Mouse (Mus musculus) liver, embryonic 16.5 days (tissue): ENCODE results near the gene Pde4dip. TPM values are rescaled to one million over a fixed set of nuclear protein-coding genes. Genes with fewer than 3 reads are reported as not detected.

Source experiments
- ATAC-seq: fragments of 200-750 bp; cut with Nextera tagmentation; 2 replicates; pipeline ENCODE4 v1.8.0; 2017; ENCODE audit warnings: low read depth, mild to moderate bottlenecking, moderate number of reproducible peaks, moderate library complexity
- H3K27ac ChIP-seq: fragments of 300-500 bp; sonication (generic); 2 replicates; pipeline ENCODE4 v1.5.1; 2014; ENCODE audit warnings: mild to moderate bottlenecking, low read length
- H3K27me3 ChIP-seq: fragments of 300-500 bp; sonication (generic); 2 replicates; pipeline ENCODE4 v1.6.1; 2014; ENCODE audit warnings: low read depth, low read length, mixed read lengths; ENCODE audit not compliant: control insufficient read depth, insufficient read depth
- H3K36me3 ChIP-seq: fragments of 300-500 bp; sonication (generic); 2 replicates; pipeline ENCODE4 v1.6.1; 2014; ENCODE audit warnings: mild to moderate bottlenecking; ENCODE audit not compliant: control insufficient read depth, insufficient read depth
- H3K4me1 ChIP-seq: fragments of 300-500 bp; sonication (generic); 2 replicates; pipeline ENCODE4 v1.6.1; 2014; ENCODE audit warnings: low read depth, low read length, mixed read lengths; ENCODE audit not compliant: control insufficient read depth
- H3K4me2 ChIP-seq: fragments of 300-500 bp; sonication (generic); 2 replicates; pipeline ENCODE4 v1.6.1; 2014; ENCODE audit warnings: low read depth, low read length, mixed read lengths
- H3K4me3 ChIP-seq: fragments of 300-500 bp; sonication (generic); 2 replicates; pipeline ENCODE4 v1.5.1; 2014; ENCODE audit warnings: low read depth, mild to moderate bottlenecking, low read length
- H3K9ac ChIP-seq: fragments of 300-500 bp; sonication (generic); 2 replicates; pipeline ENCODE4 v1.6.1; 2014; ENCODE audit warnings: low read depth, low read length
- H3K9me3 ChIP-seq: fragments of 300-500 bp; sonication (generic); replicated peaks from 2 replicates; pipeline ENCODE4 v1.6.1; 2016; ENCODE audit warnings: low read length; ENCODE audit not compliant: control insufficient read depth
- WGBS: fragments of 180-500 bp; shearing (Covaris S2); extraction: QIAGEN DNeasy Blood & Tissue Kit; methylation state at CpG from one replicate; pipeline ENCODE4 v1.1.7; 2014; ENCODE audit not compliant: insufficient replicate concordance; 5-methylcytosine and 5-hydroxymethylcytosine counted together
- polyA plus RNA-seq: library from polyadenylated mRNA; unstranded; fragments of >200 nt; fragmentation: Nextera tagmentation; extraction: Ambion mirVana; gene quantifications from 2 replicates; pipeline ENCODE4 v1.2.1, GENCODE M21; 2015

The Pde4dip gene
- polyA plus RNA-seq, 1 experiment from 2014 or later: 14.2 TPM

- H3K9me3 ChIP-seq: no peaks in the 10 kb centered on the region
- ATAC-seq: no peak
- no peak overlapping the region for H3K27ac ChIP-seq
- 72% methylated on average over 5 of the region's 5 CpGs for WGBS
- H3K4me2 ChIP-seq: no peak overlapping the region
- H3K4me1 ChIP-seq: no peaks in the 10 kb centered on the region
- no peak overlapping the region for H3K4me3 ChIP-seq
- no peaks in the 10 kb centered on the region for H3K36me3 ChIP-seq
- H3K9ac ChIP-seq: no peak overlapping the region
- no peaks in the 10 kb centered on the region for H3K27me3 ChIP-seq
Observed at GRCm38 (mm10) chr3:97802297-97802696, 86.2 kb downstream of the Pde4dip start.

GRCm38 (mm10) chr3:97801178-97801699 is 87.3 kb downstream of the Pde4dip start:
- Histone ChIP-seq H3K36me3 (no peaks in the 10 kb centered on the region), H3K27me3 (no peaks in the 10 kb centered on the region), H3K27ac (no peak overlapping the region), H3K9ac (no peak overlapping the region), H3K4me1 (no peaks in the 10 kb centered on the region), H3K4me2 (no peak overlapping the region), H3K4me3 (no peak overlapping the region), H3K9me3 (no peaks in the 10 kb centered on the region)
- no peak for ATAC-seq
- 71% methylated on average over 3 of the region's 3 CpGs for WGBS

GRCm38 (mm10) chr3:97800657-97801056 is 87.8 kb downstream of the Pde4dip start:
- Histone ChIP-seq H3K4me2 (no peak overlapping the region), H3K27me3 (no peaks in the 10 kb centered on the region), H3K36me3 (no peaks in the 10 kb centered on the region), H3K4me3 (no peak overlapping the region), H3K9ac (no peak overlapping the region), H3K9me3 (no peaks in the 10 kb centered on the region), H3K4me1 (no peaks in the 10 kb centered on the region), H3K27ac (no peak overlapping the region)
- WGBS: 65% methylated on average over 5 of the region's 5 CpGs
- ATAC-seq: no peak

- no peaks in the 10 kb centered on the region for H3K27me3 ChIP-seq
- no peak overlapping the region for H3K27ac ChIP-seq
- no peaks in the 10 kb centered on the region for H3K4me1 ChIP-seq
- H3K4me2 ChIP-seq: no peak overlapping the region
- H3K36me3 ChIP-seq: no peaks in the 10 kb centered on the region
- no peak for ATAC-seq
- no peak overlapping the region for H3K4me3 ChIP-seq
- no peaks in the 10 kb centered on the region for H3K9me3 ChIP-seq
- WGBS: 14% methylated on average over 3 of the region's 3 CpGs
- H3K9ac ChIP-seq: no peak overlapping the region
Observed at GRCm38 (mm10) chr3:97800004-97800403, 88.5 kb downstream of the Pde4dip start.

DNA sequence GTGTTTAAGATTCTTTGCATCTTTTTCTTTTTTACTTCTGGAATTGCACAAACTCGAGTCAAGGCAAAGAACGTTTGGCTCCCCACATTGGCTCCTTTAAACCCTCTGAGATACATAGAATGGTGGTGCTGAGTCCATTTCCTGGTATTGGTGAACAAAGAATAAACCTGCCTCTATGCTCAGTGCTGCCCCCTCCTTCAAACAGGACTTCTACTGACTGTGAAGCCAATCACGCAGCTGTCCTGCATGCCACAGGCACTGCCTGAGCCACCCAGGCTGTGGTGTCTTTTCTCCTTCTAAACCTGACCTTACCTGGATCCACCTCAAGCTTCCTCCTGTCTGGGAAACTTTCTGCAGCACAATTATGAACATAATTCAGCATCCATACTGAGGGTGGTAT is 89.2 kb downstream of the Pde4dip start:
- H3K27ac ChIP-seq: no peak overlapping the region
- no peaks in the 10 kb centered on the region for H3K9me3 ChIP-seq
- no peaks in the 10 kb centered on the region for H3K27me3 ChIP-seq
- no peak for ATAC-seq
- 46% methylated on average over 3 of the region's 3 CpGs for WGBS
- H3K4me3 ChIP-seq: no peak overlapping the region
- no peak overlapping the region for H3K4me2 ChIP-seq
- H3K4me1 ChIP-seq: no peaks in the 10 kb centered on the region
- no peaks in the 10 kb centered on the region for H3K36me3 ChIP-seq
- H3K9ac ChIP-seq: no peak overlapping the region

DNA sequence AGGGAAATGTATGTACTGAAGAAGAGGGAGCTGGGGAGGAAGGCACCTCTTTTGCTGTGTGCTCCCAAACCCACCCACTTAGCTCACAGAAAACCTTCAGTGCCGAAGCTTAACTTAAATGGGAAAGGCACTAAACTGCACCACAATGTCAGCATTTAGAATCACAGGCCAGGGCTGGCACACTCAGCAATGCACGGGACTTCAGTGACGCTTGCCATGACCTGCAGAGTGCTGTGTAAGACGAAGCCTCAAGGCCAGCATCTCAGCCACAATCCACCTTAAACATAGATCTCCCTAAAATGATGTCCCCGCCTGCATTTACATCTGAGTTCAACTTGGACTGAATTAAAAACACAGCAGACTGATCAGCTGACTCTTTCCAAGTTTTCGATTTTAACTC is 91.1 kb downstream of the Pde4dip start:
- H3K4me1 ChIP-seq: no peaks in the 10 kb centered on the region
- no peaks in the 10 kb centered on the region for H3K36me3 ChIP-seq
- H3K9me3 ChIP-seq: no peaks in the 10 kb centered on the region
- H3K4me2 ChIP-seq: no peak overlapping the region
- no peak overlapping the region for H3K4me3 ChIP-seq
- WGBS: 62% methylated on average over 6 of the region's 6 CpGs
- no peak for ATAC-seq
- H3K9ac ChIP-seq: no peak overlapping the region
- H3K27me3 ChIP-seq: no peaks in the 10 kb centered on the region
- H3K27ac ChIP-seq: no peak overlapping the region

- Histone ChIP-seq H3K4me2 (no peak overlapping the region), H3K36me3 (no peaks in the 10 kb centered on the region), H3K9me3 (no peaks in the 10 kb centered on the region), H3K27ac (no peak overlapping the region), H3K27me3 (no peaks in the 10 kb centered on the region), H3K9ac (no peak overlapping the region), H3K4me3 (no peak overlapping the region), H3K4me1 (no peaks in the 10 kb centered on the region)
- ATAC-seq: no peak
- 58% methylated on average over 8 of the region's 8 CpGs for WGBS
Observed at GRCm38 (mm10) chr3:97793995-97794394, 94.5 kb downstream of the Pde4dip start.

- Histone ChIP-seq H3K9me3 (no peaks in the 10 kb centered on the region), H3K27ac (no peak overlapping the region), H3K9ac (no peak overlapping the region), H3K4me2 (no peak overlapping the region), H3K27me3 (no peaks in the 10 kb centered on the region), H3K4me1 (no peaks in the 10 kb centered on the region), H3K4me3 (no peak overlapping the region), H3K36me3 (no peaks in the 10 kb centered on the region)
- 47% methylated on average over 1 of the region's 1 CpGs for WGBS
- no peak for ATAC-seq
Observed at GRCm38 (mm10) chr3:97790150-97790549, 98.4 kb downstream of the Pde4dip start.

DNA sequence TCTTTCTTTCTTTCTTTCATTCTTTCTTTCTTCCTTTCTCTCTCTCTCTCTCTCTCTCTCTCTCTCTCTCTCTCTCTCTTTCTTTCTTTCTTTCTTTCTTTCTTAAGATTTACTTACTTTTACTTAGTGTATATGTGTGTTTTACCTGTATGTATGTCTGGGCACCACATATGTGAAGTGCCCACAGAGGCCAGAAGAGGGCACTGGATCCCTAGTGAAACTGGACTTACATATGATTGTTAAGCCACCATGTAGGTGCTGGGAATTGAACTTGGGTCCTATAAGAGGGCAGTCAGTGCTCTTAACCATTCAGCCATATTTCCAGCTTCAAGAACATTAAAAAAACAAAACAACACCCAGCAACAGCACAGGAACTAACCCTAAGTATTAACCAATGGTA is 99.2 kb downstream of the Pde4dip start:
- H3K4me1 ChIP-seq: no peaks in the 10 kb centered on the region
- no peak overlapping the region for H3K4me3 ChIP-seq
- H3K27me3 ChIP-seq: no peaks in the 10 kb centered on the region
- no peak overlapping the region for H3K4me2 ChIP-seq
- no peaks in the 10 kb centered on the region for H3K9me3 ChIP-seq
- H3K36me3 ChIP-seq: no peaks in the 10 kb centered on the region
- no peak overlapping the region for H3K9ac ChIP-seq
- no peak overlapping the region for H3K27ac ChIP-seq
- ATAC-seq: no peak
